Mouse (Mus musculus): ENCODE measurements around the gene Xpnpep2.

Gene Xpnpep2

DNA sequence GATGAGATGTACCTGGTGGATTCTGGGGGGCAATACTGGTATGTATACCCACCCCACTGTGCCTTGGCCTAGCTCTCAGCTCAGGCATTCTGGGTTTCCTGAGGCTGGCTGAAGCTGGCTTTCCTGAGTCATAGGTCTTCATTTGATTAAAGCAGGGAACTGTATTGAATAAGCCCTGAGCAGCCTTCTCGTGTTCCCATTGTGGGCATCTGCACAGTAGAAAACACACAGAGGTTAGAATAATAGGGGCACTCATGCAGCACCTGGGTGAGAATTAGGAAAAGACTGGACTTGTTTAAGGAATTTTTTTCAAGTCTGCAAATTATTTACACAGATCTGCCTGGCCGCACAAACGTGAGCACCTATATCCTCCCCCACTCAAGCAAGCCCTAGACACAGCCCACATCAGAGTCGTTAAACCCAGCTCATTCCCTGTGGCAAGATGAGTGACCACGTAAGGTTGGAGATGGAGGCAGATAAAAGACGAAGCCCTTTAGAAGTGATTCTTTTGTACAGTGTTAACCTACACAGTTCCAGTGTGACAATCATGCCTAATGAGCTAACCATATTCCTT lies 18.5 kb downstream of the Xpnpep2 start:
- DNase-seq (ENCODE audit: low read depth) = no peak

- peak; percentile 51 for DNase-seq (ENCODE audit: low read depth)
Measured at GRCm38 (mm10) chrX:48127502-48128218, 19.1 kb downstream of the Xpnpep2 start.

- DNase-seq (ENCODE audit: low read depth) = no peak
Measured at GRCm38 (mm10) chrX:48129167-48129566, 20.6 kb downstream of the Xpnpep2 start.

DNA sequence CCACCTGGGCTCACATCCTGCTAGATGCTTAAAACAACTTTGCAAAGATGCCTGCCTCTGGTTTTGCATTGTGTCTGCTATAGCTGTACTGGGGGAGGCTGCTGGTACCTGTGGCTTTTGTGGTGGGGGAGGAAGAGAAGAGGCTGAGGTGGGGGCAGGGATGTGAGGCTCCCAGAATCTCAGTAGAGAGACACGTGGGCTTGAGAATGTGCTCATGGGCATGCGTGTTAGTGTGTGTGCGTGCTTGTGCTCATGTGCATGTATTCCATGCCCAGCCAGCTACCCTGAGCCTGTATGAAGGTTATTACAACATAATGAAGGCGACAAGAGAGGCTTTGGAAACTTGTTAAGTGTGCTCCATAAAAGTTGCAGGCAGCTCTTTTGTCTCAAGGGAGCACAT lies 28.4 kb downstream of the Xpnpep2 start:
- DNase-seq (ENCODE audit: low read depth) = peak; percentile 72

GRCm38 (mm10) chrX:48138011-48138410 lies 29.5 kb downstream of the Xpnpep2 start:
- DNase-seq (ENCODE audit: low read depth) = peak; percentile 52

DNA sequence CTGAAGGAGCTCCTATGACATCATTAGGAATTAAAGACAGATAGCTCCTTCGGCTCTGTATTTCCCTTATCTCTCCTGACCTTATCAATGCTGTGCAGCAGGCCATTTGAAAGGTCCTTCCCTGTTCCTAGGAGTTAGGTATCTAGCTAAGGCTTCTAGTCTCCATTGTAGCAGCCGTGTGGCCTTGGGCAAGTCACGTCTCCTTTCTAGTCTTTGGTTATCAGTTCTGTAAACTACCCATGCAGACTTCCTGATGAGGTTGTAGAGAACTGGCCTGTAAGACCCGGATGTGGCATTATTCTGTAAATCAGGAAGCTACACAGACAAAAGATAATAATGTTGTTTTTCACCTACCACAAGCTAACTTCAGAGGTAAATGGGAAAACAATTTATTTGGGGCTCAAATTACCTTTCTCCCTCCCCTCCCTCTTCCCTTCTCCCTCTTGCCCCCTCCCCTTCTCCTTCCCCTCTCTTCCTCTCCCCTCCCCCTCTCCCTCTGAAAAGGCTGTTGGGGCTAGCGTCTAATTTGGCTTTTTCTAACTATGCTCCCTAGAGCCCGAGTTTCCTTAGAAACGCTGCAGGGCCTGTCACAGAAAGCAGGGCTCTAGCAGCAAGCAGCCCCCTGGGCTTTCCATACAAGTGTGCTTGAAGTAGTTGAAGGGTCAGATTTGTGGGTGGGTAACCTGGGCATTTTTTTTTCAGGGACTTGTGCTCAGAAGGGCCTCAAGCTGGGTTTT lies 30.2 kb downstream of the Xpnpep2 start:
- DNase-seq (ENCODE audit: low read depth) = peak; percentile 58

DNA sequence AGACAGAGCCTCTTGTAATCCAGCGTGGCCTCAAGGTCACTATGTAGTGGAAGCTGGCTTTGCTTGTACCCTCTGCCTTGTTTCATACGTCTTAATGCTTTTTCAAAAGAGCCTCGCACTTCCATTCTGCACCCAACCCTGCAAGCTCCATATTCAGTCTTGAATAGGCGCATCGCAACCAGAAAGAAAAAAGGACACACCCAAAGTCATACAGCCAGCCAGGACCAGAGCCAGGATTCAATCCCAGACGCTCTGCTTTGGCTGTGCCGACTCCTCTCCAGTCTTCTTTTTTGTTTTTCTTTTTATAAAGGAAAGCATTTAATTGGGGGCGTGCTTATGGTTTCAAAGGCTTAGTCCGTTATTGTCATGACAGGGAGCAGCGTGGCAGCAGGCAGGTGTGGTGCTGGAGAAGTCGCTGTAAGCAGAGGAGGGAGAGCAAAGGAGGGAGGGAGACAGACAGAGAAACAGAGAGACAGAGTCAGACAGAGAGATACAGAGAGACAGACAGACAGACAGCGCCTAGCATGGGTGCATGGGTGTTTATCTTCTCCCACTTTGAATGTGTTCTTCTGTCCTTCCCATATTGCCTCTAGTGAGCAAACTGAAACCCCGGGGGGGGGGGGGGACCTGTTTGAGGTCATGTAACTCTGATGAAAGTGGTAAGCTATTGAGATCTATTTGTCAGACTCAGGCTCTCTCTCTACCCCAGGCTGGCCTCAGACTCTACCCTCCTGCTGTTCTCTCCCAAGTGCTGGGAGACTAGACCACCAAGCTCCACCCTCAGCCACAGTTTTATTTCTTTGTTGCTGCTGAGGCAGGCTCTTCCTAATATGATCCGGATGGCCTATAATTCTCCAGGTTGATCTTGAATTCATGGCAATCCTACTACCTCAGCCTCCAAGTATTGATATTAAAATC lies 31.1 kb downstream of the Xpnpep2 start:
- DNase-seq (ENCODE audit: low read depth) = peak; percentile 43

- DNase-seq (ENCODE audit: low read depth) = peak; percentile 33
Measured at GRCm38 (mm10) chrX:48140286-48140877, 31.9 kb downstream of the Xpnpep2 start.

DNA sequence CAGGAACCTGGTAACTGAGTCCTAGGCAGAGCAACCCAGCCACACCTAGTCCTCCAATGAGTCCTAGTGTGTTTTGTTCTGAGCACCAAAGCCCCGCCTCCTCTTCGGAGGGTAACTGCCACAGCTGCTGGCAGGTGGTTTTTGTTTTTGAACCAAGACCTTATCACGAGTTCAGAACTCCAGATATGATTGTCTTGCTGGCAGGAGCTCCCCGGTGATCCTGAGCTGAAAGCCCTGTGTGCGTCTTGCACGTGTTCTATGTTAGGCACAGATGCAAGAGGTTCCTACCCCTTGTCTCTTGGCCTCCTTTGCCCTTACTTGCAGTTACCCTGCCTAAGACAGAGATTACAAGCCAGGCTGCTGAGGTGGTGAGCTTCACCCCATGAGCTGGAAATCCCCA lies 33.0 kb downstream of the Xpnpep2 start:
- peak; percentile 78 for DNase-seq (ENCODE audit: low read depth)

GRCm38 (mm10) chrX:48143415-48144335 lies 35.1 kb downstream of the Xpnpep2 start:
- peak; percentile 73 for DNase-seq (ENCODE audit: low read depth)

DNA sequence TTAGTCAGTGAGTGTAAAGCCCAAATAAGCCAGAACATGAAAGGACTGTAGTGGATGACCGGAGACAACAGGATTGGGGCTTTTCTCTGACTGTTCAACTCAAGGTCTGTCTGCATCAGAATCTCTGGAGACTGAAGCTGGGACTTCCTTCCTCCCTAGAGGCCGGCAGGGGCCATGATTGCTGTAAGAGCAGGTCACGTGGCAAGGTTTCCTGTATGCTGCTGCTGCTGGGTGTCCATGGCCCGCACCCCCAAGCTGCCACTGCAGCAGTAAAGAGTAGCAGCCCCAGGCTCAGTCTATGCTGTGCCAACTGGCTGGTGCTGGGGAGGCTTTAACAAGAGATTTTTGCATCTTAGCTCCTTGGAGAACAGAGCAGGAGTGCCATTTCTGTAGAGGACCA lies 37.7 kb downstream of the Xpnpep2 start, which contains the start of gene Sash3:
Gene Sash3 (plus strand): TSS at position 175 of the 400 bp plus-strand sequence.
- DNase-seq (ENCODE audit: low read depth) = peak; percentile 80

GRCm38 (mm10) chrX:48147226-48147625 lies 38.7 kb downstream of the Xpnpep2 start:
- DNase-seq (ENCODE audit: low read depth) = peak; percentile 50

GRCm38 (mm10) chrX:48147741-48148186 lies 39.2 kb downstream of the Xpnpep2 start:
- peak; percentile 73 for DNase-seq (ENCODE audit: low read depth)

DNA sequence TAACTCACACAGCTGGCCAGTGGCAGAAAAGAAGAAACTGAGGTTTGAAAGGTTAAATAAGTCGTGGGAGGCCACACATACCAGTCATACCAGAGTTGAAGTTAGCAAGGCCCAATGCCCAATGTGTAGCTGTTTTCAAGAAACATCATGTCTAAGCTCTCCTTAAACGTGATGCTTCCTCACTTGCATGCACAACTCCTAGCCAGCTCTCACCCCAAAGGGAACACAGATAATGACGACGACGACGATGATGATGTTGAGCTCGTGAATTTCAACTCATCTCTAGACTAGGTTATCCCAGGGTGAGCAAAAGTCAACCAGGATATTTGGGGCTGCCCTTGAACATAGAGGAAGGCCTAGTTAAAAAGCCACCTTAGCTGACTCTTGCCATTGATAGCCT lies 43.6 kb downstream of the Xpnpep2 start:
- DNase-seq (ENCODE audit: low read depth) = no peak

DNA sequence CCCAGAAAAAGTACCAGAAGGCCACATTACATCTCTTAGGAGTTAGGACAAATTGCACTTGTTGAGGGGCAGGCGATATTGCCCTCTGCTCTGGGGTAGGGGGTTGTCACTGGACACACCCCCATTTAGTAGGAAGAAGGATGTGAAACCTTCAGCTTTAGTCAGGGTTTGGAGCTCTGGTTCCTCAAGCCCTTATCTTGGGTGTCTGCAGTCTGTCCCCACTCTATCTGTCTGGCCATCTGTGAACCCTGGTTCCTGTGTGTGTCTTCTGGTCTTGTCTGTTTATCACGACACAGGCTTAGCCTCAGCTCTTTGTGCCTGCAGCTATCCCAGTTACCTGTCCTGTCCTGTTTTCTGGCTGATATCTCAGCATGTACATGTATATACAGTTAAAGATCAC lies 44.9 kb downstream of the Xpnpep2 start:
- DNase-seq (ENCODE audit: low read depth) = no peak

- DNase-seq (ENCODE audit: low read depth) = no peak
Measured at GRCm38 (mm10) chrX:48153949-48154348, 45.4 kb downstream of the Xpnpep2 start.

- no peak for DNase-seq (ENCODE audit: low read depth)
Measured at GRCm38 (mm10) chrX:48155489-48155888, 47.0 kb downstream of the Xpnpep2 start.

GRCm38 (mm10) chrX:48157396-48157795 lies 48.9 kb downstream of the Xpnpep2 start:
- DNase-seq (ENCODE audit: low read depth) = no peak

- DNase-seq (ENCODE audit: low read depth) = no peak
Measured at GRCm38 (mm10) chrX:48158229-48158919, 49.8 kb downstream of the Xpnpep2 start.

GRCm38 (mm10) chrX:48169892-48170291 lies 61.4 kb downstream of the Xpnpep2 start:
- no peak for DNase-seq (ENCODE audit: low read depth)
